Mouse (Mus musculus): ENCODE measurements at regions not wholly inside any gene's neighbourhood (a gene's known extent, or its start where the extent isn't known, plus 50 kb on each side); places are given as distances from the start of the nearest gene placed in this dataset.
A peak's percentile ranks its signal among the peaks of the same experiment; 100 is the strongest.

GRCm38 (mm10) chr2:161177355-161178021 lies 68.6 kb upstream of the Chd6 start:
- DNase-seq (ENCODE audit: low spot score in 2 of 2): peak; percentile 48 to 50

- no peak for DNase-seq (ENCODE audit: low spot score in 2 of 2)
These were observed 57.8 kb upstream of the Chd6 start for GRCm38 (mm10) chr2:161166681-161167080.

- DNase-seq (ENCODE audit: low spot score in 2 of 2): no peak
These were observed 56.6 kb upstream of the Chd6 start for GRCm38 (mm10) chr2:161165495-161165894.

- no peak for DNase-seq (ENCODE audit: low spot score in 2 of 2)
These were observed 55.4 kb upstream of the Chd6 start for GRCm38 (mm10) chr2:161164320-161164719.
